Mouse (Mus musculus) yolk sac, embryonic 10.5 days (tissue): ENCODE data around the gene Plekha8.
A peak's percentile ranks its signal among the peaks of the same experiment; 100 is the strongest.

Source experiments
- DNase-seq: peaks from one replicate; pipeline ENCODE4 v3.0.0-alpha.2; 2017; ENCODE audit warnings: low spot score

The Plekha8 gene

GRCm38 (mm10) chr6:54594469-54595329, at the start of gene Plekha8:
Plekha8 (plus strand) TSS chr6:54595111.
- peak; percentile 92 for DNase-seq

DNA sequence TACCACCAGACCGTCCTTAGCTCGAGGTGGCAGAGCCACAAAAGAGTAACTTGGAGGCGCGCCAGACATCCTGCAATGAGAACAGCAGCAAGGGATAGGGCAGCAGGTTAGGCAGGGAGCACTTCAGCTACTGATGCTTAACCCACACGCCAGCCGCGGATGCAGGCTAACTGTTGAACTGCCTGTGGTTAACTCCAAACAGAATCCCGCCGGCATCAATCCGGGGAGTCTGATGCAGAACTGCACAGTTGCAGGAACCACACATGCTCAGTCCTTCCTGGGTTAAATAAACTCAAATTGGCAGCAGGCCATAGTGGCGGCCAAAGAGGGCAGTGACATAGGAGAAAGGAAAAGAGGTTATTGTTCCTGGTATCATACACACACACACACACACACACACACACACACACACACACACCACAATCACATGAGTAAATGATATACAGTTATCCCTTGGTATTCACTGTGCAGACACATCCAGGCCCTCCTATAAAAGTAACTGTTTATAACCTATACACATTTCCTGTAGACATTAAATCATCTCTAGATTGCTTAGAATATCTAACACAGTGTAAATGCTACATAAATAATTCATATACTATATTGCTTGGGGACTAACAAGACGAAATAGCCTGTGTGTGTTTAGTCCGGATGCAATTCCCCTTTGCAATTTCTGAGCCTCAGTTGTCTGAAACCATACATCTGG, 46.4 kb upstream of the Plekha8 start:
- no peak for DNase-seq

DNA sequence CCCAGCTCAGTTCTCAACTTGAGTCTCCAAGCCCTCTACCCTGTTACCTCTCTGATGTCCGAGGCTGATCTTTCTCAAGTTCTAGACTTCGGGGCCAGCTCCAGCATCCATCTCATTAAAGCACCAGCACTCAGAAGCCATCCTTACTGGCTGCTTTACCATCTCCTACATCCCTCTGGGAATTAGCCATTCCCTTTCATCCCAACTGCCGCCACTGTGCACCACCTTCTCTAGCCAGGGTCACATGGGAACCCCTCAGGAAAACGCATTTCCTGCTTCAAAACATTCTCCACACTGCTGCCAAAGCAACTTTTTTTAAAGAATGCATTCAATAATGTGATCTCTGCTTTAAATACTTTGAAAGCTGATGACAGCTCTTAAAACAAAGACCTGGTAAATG, 45.6 kb upstream of the Plekha8 start:
- no peak for DNase-seq

GRCm38 (mm10) chr6:54550801-54551323, 44.0 kb upstream of the Plekha8 start:
- no peak for DNase-seq

DNA sequence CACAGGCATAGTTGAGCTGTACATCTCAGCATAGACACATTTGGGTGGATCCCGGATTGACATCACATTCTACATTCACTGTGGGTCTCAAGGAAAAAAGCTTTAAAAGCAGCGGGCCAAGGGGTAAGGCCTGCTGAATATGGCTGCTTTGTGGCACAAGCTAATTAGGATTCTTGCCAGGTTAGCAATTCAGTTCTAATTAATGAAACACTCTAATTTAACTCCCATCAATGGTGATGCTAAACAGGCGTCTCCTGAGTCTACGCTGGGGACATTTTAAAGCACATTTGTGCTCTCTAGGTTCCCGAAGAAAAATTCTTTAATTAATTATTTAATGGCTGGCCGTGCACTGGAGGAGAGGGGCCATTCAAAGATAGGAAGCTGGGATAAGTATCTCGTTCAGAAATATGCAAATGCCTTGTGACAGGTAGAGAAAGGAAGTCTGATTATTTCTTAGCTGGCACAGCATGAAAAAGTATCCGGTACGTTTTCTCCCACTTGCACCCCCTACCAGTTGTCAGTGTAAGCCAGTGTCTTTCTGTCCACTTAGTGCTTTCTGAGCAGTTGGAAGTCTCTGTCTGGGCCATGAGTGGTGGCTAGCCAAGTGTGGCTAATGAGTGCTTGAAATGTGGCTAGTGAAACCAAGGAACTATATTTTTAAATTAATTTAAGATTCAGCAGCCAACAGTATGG, 42.0 kb upstream of the Plekha8 start:
- DNase-seq = no peak

DNA sequence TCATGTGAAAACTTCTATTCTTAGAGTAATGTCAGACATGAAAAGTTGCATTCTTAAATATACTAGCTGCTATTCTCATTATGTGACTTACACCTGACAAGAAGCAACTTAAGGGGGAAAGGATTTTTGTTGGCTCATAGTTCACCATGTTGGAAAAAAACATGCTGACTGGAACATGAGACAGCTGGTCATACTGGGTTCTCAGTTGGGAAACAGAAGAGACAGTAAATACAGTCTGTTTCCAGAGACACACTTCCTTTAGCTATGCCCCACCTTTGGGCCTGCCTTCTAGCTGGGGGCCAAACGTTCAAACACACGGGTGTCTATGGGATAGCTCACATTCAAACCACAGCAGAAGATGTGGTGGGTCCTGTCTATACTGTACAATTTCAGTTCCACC, 41.3 kb upstream of the Plekha8 start:
- DNase-seq = no peak

- no peak for DNase-seq
These were observed 40.4 kb upstream of the Plekha8 start for GRCm38 (mm10) chr6:54554341-54555110.

GRCm38 (mm10) chr6:54555816-54556215, 39.1 kb upstream of the Plekha8 start:
- no peak for DNase-seq

GRCm38 (mm10) chr6:54557671-54558070, 37.2 kb upstream of the Plekha8 start:
- DNase-seq = no peak

DNA sequence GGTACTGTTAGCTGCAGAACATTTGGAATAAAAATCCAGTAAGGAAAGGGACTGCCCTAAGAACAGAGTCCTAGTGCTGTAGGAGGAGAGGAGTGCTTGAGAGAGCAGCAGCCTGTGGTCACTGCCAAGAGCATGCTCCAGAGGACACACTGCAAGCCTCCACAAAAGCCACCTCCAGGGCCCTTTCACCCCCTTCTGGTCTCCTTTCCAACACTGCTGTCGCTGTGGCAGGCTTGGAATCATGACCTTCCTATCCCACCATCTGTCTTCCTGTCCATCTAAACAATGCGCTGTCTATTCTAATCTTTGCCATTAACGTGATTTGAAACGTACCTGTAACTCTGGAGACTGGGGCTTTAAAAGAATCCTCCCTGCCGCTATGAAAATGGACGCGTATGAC, 36.4 kb upstream of the Plekha8 start:
- no peak for DNase-seq

DNA sequence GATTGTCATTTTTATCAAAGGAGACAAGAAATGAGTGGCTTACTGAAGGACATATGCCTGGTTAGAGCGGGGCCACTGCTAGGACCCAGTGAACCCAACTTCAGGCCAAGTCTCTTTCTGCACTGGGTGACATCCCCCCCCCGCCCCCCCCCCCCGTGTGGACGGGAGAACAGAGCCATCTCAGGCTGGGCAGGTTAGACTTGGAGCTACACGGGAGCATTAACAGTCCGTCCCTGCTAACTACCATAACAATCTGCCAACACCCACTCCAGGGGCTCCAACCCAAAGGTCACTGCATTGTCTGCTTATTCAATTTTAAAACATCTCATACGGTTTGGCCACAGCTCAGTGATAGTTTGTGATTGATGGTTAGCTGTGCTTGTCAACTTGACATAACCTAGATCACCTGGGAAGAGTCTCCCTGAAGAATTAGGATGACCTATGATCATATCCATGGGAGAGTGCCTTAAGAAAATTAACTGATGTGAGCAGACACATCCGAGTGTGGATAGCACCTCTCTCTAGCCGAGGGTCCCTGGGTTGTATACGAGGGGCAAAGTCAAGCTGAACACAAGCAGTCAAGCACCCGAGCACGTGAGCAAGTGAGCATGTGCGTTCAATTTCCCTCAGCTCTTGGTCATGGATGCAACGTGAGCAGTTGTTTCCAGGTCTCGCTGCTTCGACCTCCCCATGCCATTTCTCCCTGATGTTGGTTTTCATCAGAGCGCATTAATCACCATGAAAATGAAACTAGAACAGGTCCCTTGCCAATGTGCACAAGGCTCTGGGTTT, 32.7 kb upstream of the Plekha8 start:
- DNase-seq = no peak

DNA sequence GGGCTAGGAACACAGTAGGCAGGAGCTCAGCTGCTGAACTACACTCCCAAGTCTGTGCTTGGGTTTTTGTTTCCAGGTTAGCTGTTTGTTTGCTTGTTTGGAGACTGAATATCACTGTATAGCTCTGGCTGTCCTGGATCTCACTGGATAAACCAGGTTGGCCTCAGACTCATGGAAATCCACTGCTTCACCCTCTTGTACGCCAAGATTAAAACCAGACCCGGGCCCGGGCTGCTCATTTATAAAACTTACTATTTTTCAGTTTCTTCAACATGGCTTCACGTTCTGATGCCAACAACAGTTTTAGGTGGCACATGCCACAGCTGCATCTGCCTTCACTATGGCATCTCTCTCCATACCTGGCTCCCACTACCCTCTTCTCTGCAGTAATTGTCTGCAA, 31.4 kb upstream of the Plekha8 start:
- no peak for DNase-seq

GRCm38 (mm10) chr6:54564506-54564991, 30.4 kb upstream of the Plekha8 start:
- no peak for DNase-seq

GRCm38 (mm10) chr6:54565012-54565411, 29.9 kb upstream of the Plekha8 start:
- DNase-seq = no peak

GRCm38 (mm10) chr6:54565665-54566545, 29.0 kb upstream of the Plekha8 start, which contains the start of gene Scrn1:
Scrn1 (minus strand) TSS chr6:54566489.
- peak; percentile 63 for DNase-seq

- DNase-seq = no peak
These were observed 28.4 kb upstream of the Plekha8 start for GRCm38 (mm10) chr6:54566546-54566919.

DNA sequence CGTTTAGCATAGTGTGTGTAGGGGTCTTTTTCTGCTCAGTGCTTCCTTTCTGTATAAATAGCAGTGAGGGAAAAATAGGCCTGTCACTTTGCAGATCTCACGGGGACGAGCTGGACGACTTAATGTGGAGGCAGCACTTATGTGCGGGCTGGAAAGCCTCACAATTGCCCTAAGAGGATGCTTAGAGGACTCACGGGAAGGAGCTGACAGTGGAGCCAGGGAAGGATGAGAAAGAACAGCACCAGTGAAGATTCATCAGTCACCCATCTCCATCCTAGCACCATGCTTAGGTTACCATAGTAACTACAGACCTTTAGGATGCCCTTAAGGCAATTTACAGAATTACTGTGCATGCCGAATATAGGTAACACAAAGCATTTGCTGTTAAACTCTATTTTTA, 25.1 kb upstream of the Plekha8 start:
- no peak for DNase-seq

GRCm38 (mm10) chr6:54573218-54573955, 21.5 kb upstream of the Plekha8 start:
- no peak for DNase-seq

DNA sequence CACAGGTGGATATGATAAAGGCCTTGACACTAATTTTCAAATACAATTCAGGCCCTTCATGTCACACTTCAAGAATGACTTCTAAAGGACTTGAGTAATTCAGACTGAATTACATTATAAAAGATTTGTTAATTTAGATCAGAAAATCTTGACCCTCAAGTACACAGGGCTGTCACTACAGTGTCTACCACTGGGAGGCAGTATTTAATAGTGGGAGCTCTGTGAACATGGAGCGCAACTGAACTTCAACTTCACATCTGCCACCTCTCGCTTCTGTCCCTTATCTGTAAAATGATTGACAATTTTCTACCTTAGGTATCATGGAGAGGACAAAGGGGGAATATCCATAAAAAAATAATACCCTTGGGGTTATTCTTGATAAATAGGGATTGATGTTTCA, 8.7 kb upstream of the Plekha8 start:
- DNase-seq = no peak
